In genomic region chr4:45483271-45484245, GRCm38 (mm10) we compare ENCODE assay signal across 9 mouse cellular contexts. TPM values are rescaled to one million over a fixed set of nuclear protein-coding genes. Genes with fewer than 3 reads are reported as not detected.
DNase-seq lines count a peak whose midpoint lies in the region; ATAC-seq and TF ChIP-seq lines count a peak whose summit lies in the region.
"Had no signal": no experiment of that assay in that cellular context is flagged by ENCODE, and none has a peak within 500 bp of the region (broad histone marks: within the 10 kb centered on the region; RNA-seq: fewer than 3 reads in every experiment).

No protein-coding gene starts in this region.

- no peak overlapping the region; the same call in 1 of the 2 replicates for H3K9ac ChIP-seq in heart, embryonic 16.5 days (ENCODE audit: low read length)
- H3K9ac ChIP-seq in liver, embryonic 16.5 days (ENCODE audit: low read depth, low read length), result peak overlapping the region; percentile 68

- no peak overlapping the region for H3K4me3 ChIP-seq in lung, adult 2 months (replicated peaks; ENCODE audit: extremely low read depth, low read depth, low read length)
- H3K4me3 ChIP-seq in heart, embryonic 16.5 days (ENCODE audit: low read length), result no peak overlapping the region
- H3K4me3 ChIP-seq in liver, embryonic 16.5 days (ENCODE audit: low read depth, low read length), result peak overlapping the region; percentile 23; the same call in 1 of the 2 replicates

- H3K9me3 ChIP-seq in heart, embryonic 16.5 days (replicated peaks; ENCODE audit: control insufficient read depth, low read length), result no peaks in the 10 kb centered on the region
- no peaks in the 10 kb centered on the region for H3K9me3 ChIP-seq in liver, embryonic 16.5 days (replicated peaks; ENCODE audit: control insufficient read depth, low read length)

- H3K27me3 ChIP-seq in heart, embryonic 16.5 days (ENCODE audit: control insufficient read depth, insufficient read depth, low read length), result no peaks in the 10 kb centered on the region
- H3K27me3 ChIP-seq in liver, embryonic 16.5 days (ENCODE audit: control insufficient read depth, insufficient read depth, low read depth, low read length), result no peaks in the 10 kb centered on the region

- peaks cover 11% of the 10 kb centered on the region for H3K4me1 ChIP-seq in lung, adult 2 months (ENCODE audit: control insufficient read depth, insufficient read depth, low read length)
- peaks cover 78% of the 10 kb centered on the region for H3K4me1 ChIP-seq in heart, embryonic 16.5 days (ENCODE audit: control insufficient read depth, insufficient read depth, low read length)
- H3K4me1 ChIP-seq in liver, embryonic 16.5 days (ENCODE audit: control insufficient read depth, low read depth, low read length), result peaks cover 62% of the 10 kb centered on the region

- H3K36me3 ChIP-seq in heart, embryonic 16.5 days (ENCODE audit: control insufficient read depth, insufficient read depth), result peaks cover 8% of the 10 kb centered on the region; the same call in 1 of the 2 replicates
- H3K36me3 ChIP-seq in liver, embryonic 16.5 days (ENCODE audit: control insufficient read depth, insufficient read depth), result peaks cover 5% of the 10 kb centered on the region

- TF ChIP-seq POLR2A in lung, adult 2 months (IDR thresholded peaks at IDR 0.05; ENCODE audit: borderline replicate concordance, extremely low read depth, low read depth, low read length), result no peak

- TF ChIP-seq CTCF in lung, adult 2 months (IDR thresholded peaks at IDR 0.05; ENCODE audit: insufficient read depth, low read length), result no peak

- WGBS in lung, adult 2 months, result 77% methylated on average over 8 of the region's 8 CpGs
- 57% methylated on average over 8 of the region's 8 CpGs for WGBS in heart, embryonic 16.5 days
- 46% methylated on average over 8 of the region's 8 CpGs for WGBS in liver, embryonic 16.5 days (ENCODE audit: insufficient replicate concordance)

- H3K27ac ChIP-seq in heart, embryonic 16.5 days (ENCODE audit: low read length), result peak overlapping the region; percentile 93
- H3K27ac ChIP-seq in liver, embryonic 16.5 days (ENCODE audit: low read length), result peak overlapping the region; percentile 97

- peak; percentile 51 to 52 for DNase-seq in lung, adult 18-20 months
- no peak for DNase-seq in lung, adult 2 months
- DNase-seq in adrenal gland, postnatal 36 days, result peak; percentile 78 to 81
- no peak for DNase-seq in cerebellum, adult 18-20 months
- no peak for DNase-seq in T-cell, adult 2 months (ENCODE audit: low spot score)
- no peak for DNase-seq in frontal cortex, adult 2 months (ENCODE audit: extremely low spot score in 1 of 2, low spot score in 1 of 2)
- DNase-seq: cerebellum, adult 9-11 months had no signal

- ATAC-seq in heart, embryonic 16.5 days (replicated peaks; ENCODE audit: extremely low read depth, insufficient read depth, low FRiP score), result peak; percentile 65
- ATAC-seq in liver, embryonic 16.5 days (ENCODE audit: low read depth), result peak; percentile 94

- no peak overlapping the region for H3K4me2 ChIP-seq in heart, embryonic 16.5 days (ENCODE audit: low read depth, low read length)
- H3K4me2 ChIP-seq in liver, embryonic 16.5 days (ENCODE audit: low read depth, low read length), result peak overlapping the region; percentile 54

RNA-seq across cellular contexts. Expression of gene Shb, which starts 48.7 kb away (rescaled TPM):
- 36.2 and 37.7 TPM in 2 replicates for polyA plus RNA-seq in lung, adult 2 months (2012; rRNA removed)
- total RNA-seq in adrenal gland, postnatal 36 days (2021), result 100 to 1,000 TPM in 1 of 2 experiments, 10 to 100 TPM in 1; 51.4 to 110 TPM
- polyA plus RNA-seq in heart, embryonic 16.5 days (2015; fragmentation: Nextera tagmentation; extraction: Ambion mirVana), result 7.6 and 9.2 TPM in 2 replicates
- polyA plus RNA-seq in liver, embryonic 16.5 days (2015; fragmentation: Nextera tagmentation; extraction: Ambion mirVana), result 1.4 and 1.5 TPM in 2 replicates
- 16.0 and 20.0 TPM in 2 replicates for polyA plus RNA-seq in frontal cortex, adult 2 months (2012; rRNA removed)

Comparison
In these comparisons a context has a peak if more than half of its experiments do, and no peak if none do; other contexts are left out.
1. DNase-seq: peak in lung, adult 18-20 months (2 of 2) and adrenal gland, postnatal 36 days (2 of 2); none in lung, adult 2 months (single experiment), cerebellum, adult 18-20 months (0 of 2), T-cell, adult 2 months (single experiment) and frontal cortex, adult 2 months (0 of 2).